Mouse (Mus musculus): ENCODE data around the gene Boc. TPM values are rescaled to one million over a fixed set of nuclear protein-coding genes. Genes with fewer than 3 reads are reported as not detected.
"Not testable (repeated sequence)": the region's sequence is repeated elsewhere in the genome, so short reads cannot be mapped to it uniquely, and the experiment has no call there.

The Boc gene
- total RNA-seq, 2 experiments from 2014 or later: 7.1 to 8.6 TPM

DNA sequence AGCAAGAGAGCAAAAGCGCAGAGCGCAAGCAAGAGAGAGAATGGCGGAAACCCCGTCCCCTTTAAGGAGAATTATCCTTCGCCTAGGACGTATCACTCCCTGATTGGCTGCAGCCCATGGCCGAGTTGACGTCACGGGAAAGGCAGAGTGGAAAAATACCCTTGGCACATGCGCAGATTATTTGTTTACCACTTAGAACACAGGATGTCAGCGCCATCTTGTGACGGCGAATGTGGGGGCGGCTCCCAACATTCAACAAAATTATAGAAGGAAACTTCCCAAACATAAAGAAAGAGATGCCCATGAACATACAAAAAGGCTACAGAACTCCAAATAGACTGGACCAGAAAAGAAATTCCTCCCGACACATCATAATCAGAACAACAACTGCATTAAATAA, 116.8 kb downstream of the Boc start:
- intact Hi-C loops (cut with DNase I); DNase-seq: not testable (repeated sequence)

- no peak for DNase-seq
- intact Hi-C loops (cut with DNase I): no loop called here
Observed at GRCm38 (mm10) chr16:44435481-44435880, 123.2 kb downstream of the Boc start.

Small RNAs within 50 kb of the gene (microRNA-seq; reads per million reads assigned to microRNA genes)
- gene Mir3081: 0.12 to 0.27 reads per million in 2 experiments

Other genes with a start within 250 kb of the Boc start
- gene Sidt1, start 225.7 kb downstream of the Boc start, total RNA-seq (2021): under 1 TPM; 0.49 to 0.74 TPM
- 10 to 100 TPM in 1 of 2 experiments, 1 to 10 TPM in 1; 8.8 to 10.0 TPM for gene Spice1, start 211.8 kb downstream of the Boc start, total RNA-seq (2021)
- gene Cfap44, start 164.1 kb downstream of the Boc start, total RNA-seq (2021): under 1 TPM in 1 of 2 experiments, not detected in 1; 0.31 TPM
- gene Nepro, start 165.4 kb upstream of the Boc start, total RNA-seq (2021): 1 to 10 TPM; 4.6 to 7.2 TPM
- gene Gtpbp8, start 187.5 kb upstream of the Boc start, total RNA-seq (2021): 10 to 100 TPM; 10.2 to 12.5 TPM
- under 1 TPM; 0.33 to 0.66 TPM for gene Cd200r1, start 206.8 kb upstream of the Boc start, total RNA-seq (2021)

Data from heart, postnatal 14 days (tissue).